Mouse (Mus musculus): ENCODE measurements around the gene Elp5. TPM values are rescaled to one million over a fixed set of nuclear protein-coding genes. Genes with fewer than 3 reads are reported as not detected.

Gene Elp5
- polyA plus RNA-seq (2014; fragmentation: Illumina TruSeq; extraction: RNeasy Lipid Tissue Mini Kit (QIAGEN cat#74804); ENCODE audit: insufficient read depth, low read depth, low replicate concordance): 40.7 TPM

GRCm38 (mm10) chr11:69982225-69982624 is at the start of gene Elp5:
Gene Elp5 (minus strand): TSS chr11:69982517.

GRCm38 (mm10) chr11:70016669-70017068 is 34.4 kb upstream of the Elp5 start, which contains the start of gene Dlg4:
Gene Dlg4 (plus strand): TSS chr11:70016942.

GRCm38 (mm10) chr11:70014880-70015558 is 32.7 kb upstream of the Elp5 start, which contains the start of gene Acadvl:
Gene Acadvl (minus strand): TSS chr11:70015411.

GRCm38 (mm10) chr11:70000396-70000898 is 18.1 kb upstream of the Elp5 start, which contains the start of gene Dvl2:
Gene Dvl2 (plus strand): TSS chr11:70000595.

GRCm38 (mm10) chr11:69995391-69995960 is 13.2 kb upstream of the Elp5 start, which contains the start of gene Phf23:
Gene Phf23 (plus strand): TSS chr11:69995777.

GRCm38 (mm10) chr11:69990850-69991691 is 8.8 kb upstream of the Elp5 start, which contains the start of gene Gabarap:
Gene Gabarap (plus strand): TSS chr11:69991143.

GRCm38 (mm10) chr11:69981141-69981762 is 1.1 kb downstream of the Elp5 start, which contains the start of gene Ctdnep1:
Gene Ctdnep1 (plus strand): TSS chr11:69981156.

GRCm38 (mm10) chr11:69964650-69965270 is 17.6 kb downstream of the Elp5 start, which contains the start of gene Cldn7:
Gene Cldn7 (plus strand): TSS chr11:69964779.

GRCm38 (mm10) chr11:69948066-69948762 is 34.1 kb downstream of the Elp5 start, which contains the start of gene Slc2a4:
Gene Slc2a4 (minus strand): TSS chr11:69948188.

GRCm38 (mm10) chr11:69935137-69935879 is 47.0 kb downstream of the Elp5 start, which contains the start of gene Ybx2:
Gene Ybx2 (plus strand): TSS chr11:69935796.

GRCm38 (mm10) chr11:69921114-69922011 is 61.0 kb downstream of the Elp5 start, which contains the start of gene Eif5a:
Gene Eif5a (minus strand): TSS chr11:69921958.

Other genes starting within 250 kb of the Elp5 start
- 16.2 TPM for gene Polr2a, start 223.9 kb downstream of the Elp5 start, polyA plus RNA-seq (2014; fragmentation: Illumina TruSeq; extraction: RNeasy Lipid Tissue Mini Kit (QIAGEN cat#74804); ENCODE audit: insufficient read depth, low read depth, low replicate concordance)
- 0.85 TPM for gene Slc35g3, start 220.5 kb downstream of the Elp5 start, polyA plus RNA-seq (2014; fragmentation: Illumina TruSeq; extraction: RNeasy Lipid Tissue Mini Kit (QIAGEN cat#74804); ENCODE audit: insufficient read depth, low read depth, low replicate concordance)
- 25.6 TPM for gene Zbtb4, start 216.6 kb downstream of the Elp5 start, polyA plus RNA-seq (2014; fragmentation: Illumina TruSeq; extraction: RNeasy Lipid Tissue Mini Kit (QIAGEN cat#74804); ENCODE audit: insufficient read depth, low read depth, low replicate concordance)
- 10.1 TPM for gene Chrnb1, start 186.6 kb downstream of the Elp5 start, polyA plus RNA-seq (2014; fragmentation: Illumina TruSeq; extraction: RNeasy Lipid Tissue Mini Kit (QIAGEN cat#74804); ENCODE audit: insufficient read depth, low read depth, low replicate concordance)
- 3.4 TPM for gene Fgf11, start 180.7 kb downstream of the Elp5 start, polyA plus RNA-seq (2014; fragmentation: Illumina TruSeq; extraction: RNeasy Lipid Tissue Mini Kit (QIAGEN cat#74804); ENCODE audit: insufficient read depth, low read depth, low replicate concordance)
- 4.9 TPM for gene Tmem102, start 176.9 kb downstream of the Elp5 start, polyA plus RNA-seq (2014; fragmentation: Illumina TruSeq; extraction: RNeasy Lipid Tissue Mini Kit (QIAGEN cat#74804); ENCODE audit: insufficient read depth, low read depth, low replicate concordance)
- not detected for gene Gm39566, start 167.2 kb downstream of the Elp5 start, polyA plus RNA-seq (2014; fragmentation: Illumina TruSeq; extraction: RNeasy Lipid Tissue Mini Kit (QIAGEN cat#74804); ENCODE audit: insufficient read depth, low read depth, low replicate concordance)
- gene Spem2, start 164.1 kb downstream of the Elp5 start, polyA plus RNA-seq (2014; fragmentation: Illumina TruSeq; extraction: RNeasy Lipid Tissue Mini Kit (QIAGEN cat#74804); ENCODE audit: insufficient read depth, low read depth, low replicate concordance): not detected
- not detected for gene Spem1, start 160.3 kb downstream of the Elp5 start, polyA plus RNA-seq (2014; fragmentation: Illumina TruSeq; extraction: RNeasy Lipid Tissue Mini Kit (QIAGEN cat#74804); ENCODE audit: insufficient read depth, low read depth, low replicate concordance)
- 5.3 TPM for gene Nlgn2, start 144.7 kb downstream of the Elp5 start, polyA plus RNA-seq (2014; fragmentation: Illumina TruSeq; extraction: RNeasy Lipid Tissue Mini Kit (QIAGEN cat#74804); ENCODE audit: insufficient read depth, low read depth, low replicate concordance)
- 375 TPM for gene Tmem256, start 144.0 kb downstream of the Elp5 start, polyA plus RNA-seq (2014; fragmentation: Illumina TruSeq; extraction: RNeasy Lipid Tissue Mini Kit (QIAGEN cat#74804); ENCODE audit: insufficient read depth, low read depth, low replicate concordance)
- gene Plscr3, start 136.1 kb downstream of the Elp5 start, polyA plus RNA-seq (2014; fragmentation: Illumina TruSeq; extraction: RNeasy Lipid Tissue Mini Kit (QIAGEN cat#74804); ENCODE audit: insufficient read depth, low read depth, low replicate concordance): 65.1 TPM
- gene Tnk1, start 123.8 kb downstream of the Elp5 start, polyA plus RNA-seq (2014; fragmentation: Illumina TruSeq; extraction: RNeasy Lipid Tissue Mini Kit (QIAGEN cat#74804); ENCODE audit: insufficient read depth, low read depth, low replicate concordance): 5.1 TPM
- not detected for gene Tmem95, start 104.5 kb downstream of the Elp5 start, polyA plus RNA-seq (2014; fragmentation: Illumina TruSeq; extraction: RNeasy Lipid Tissue Mini Kit (QIAGEN cat#74804); ENCODE audit: insufficient read depth, low read depth, low replicate concordance)
- 11.2 TPM for gene Kctd11, start 101.1 kb downstream of the Elp5 start, polyA plus RNA-seq (2014; fragmentation: Illumina TruSeq; extraction: RNeasy Lipid Tissue Mini Kit (QIAGEN cat#74804); ENCODE audit: insufficient read depth, low read depth, low replicate concordance)
- gene Acap1, start 87.0 kb downstream of the Elp5 start, polyA plus RNA-seq (2014; fragmentation: Illumina TruSeq; extraction: RNeasy Lipid Tissue Mini Kit (QIAGEN cat#74804); ENCODE audit: insufficient read depth, low read depth, low replicate concordance): 9.7 TPM
- gene 2810408A11Rik, start 81.5 kb downstream of the Elp5 start, polyA plus RNA-seq (2014; fragmentation: Illumina TruSeq; extraction: RNeasy Lipid Tissue Mini Kit (QIAGEN cat#74804); ENCODE audit: insufficient read depth, low read depth, low replicate concordance): 0.77 TPM
- 9.9 TPM for gene Neurl4, start 81.4 kb downstream of the Elp5 start, polyA plus RNA-seq (2014; fragmentation: Illumina TruSeq; extraction: RNeasy Lipid Tissue Mini Kit (QIAGEN cat#74804); ENCODE audit: insufficient read depth, low read depth, low replicate concordance)
- gene Gps2, start 68.6 kb downstream of the Elp5 start, polyA plus RNA-seq (2014; fragmentation: Illumina TruSeq; extraction: RNeasy Lipid Tissue Mini Kit (QIAGEN cat#74804); ENCODE audit: insufficient read depth, low read depth, low replicate concordance): 43.0 TPM
- gene Eif5a, start 60.6 kb downstream of the Elp5 start, polyA plus RNA-seq (2014; fragmentation: Illumina TruSeq; extraction: RNeasy Lipid Tissue Mini Kit (QIAGEN cat#74804); ENCODE audit: insufficient read depth, low read depth, low replicate concordance): 466 TPM
- gene Ybx2, start 46.7 kb downstream of the Elp5 start, polyA plus RNA-seq (2014; fragmentation: Illumina TruSeq; extraction: RNeasy Lipid Tissue Mini Kit (QIAGEN cat#74804); ENCODE audit: insufficient read depth, low read depth, low replicate concordance): 1.3 TPM
- gene Slc2a4, start 34.3 kb downstream of the Elp5 start, polyA plus RNA-seq (2014; fragmentation: Illumina TruSeq; extraction: RNeasy Lipid Tissue Mini Kit (QIAGEN cat#74804); ENCODE audit: insufficient read depth, low read depth, low replicate concordance): 8.1 TPM
- gene Cldn7, start 17.7 kb downstream of the Elp5 start, polyA plus RNA-seq (2014; fragmentation: Illumina TruSeq; extraction: RNeasy Lipid Tissue Mini Kit (QIAGEN cat#74804); ENCODE audit: insufficient read depth, low read depth, low replicate concordance): 60.8 TPM
- gene Ctdnep1, start 1.4 kb downstream of the Elp5 start, polyA plus RNA-seq (2014; fragmentation: Illumina TruSeq; extraction: RNeasy Lipid Tissue Mini Kit (QIAGEN cat#74804); ENCODE audit: insufficient read depth, low read depth, low replicate concordance): 86.4 TPM
- 466 TPM for gene Gabarap, start 8.6 kb upstream of the Elp5 start, polyA plus RNA-seq (2014; fragmentation: Illumina TruSeq; extraction: RNeasy Lipid Tissue Mini Kit (QIAGEN cat#74804); ENCODE audit: insufficient read depth, low read depth, low replicate concordance)
- 39.5 TPM for gene Phf23, start 13.3 kb upstream of the Elp5 start, polyA plus RNA-seq (2014; fragmentation: Illumina TruSeq; extraction: RNeasy Lipid Tissue Mini Kit (QIAGEN cat#74804); ENCODE audit: insufficient read depth, low read depth, low replicate concordance)
- 6.0 TPM for gene Dvl2, start 18.1 kb upstream of the Elp5 start, polyA plus RNA-seq (2014; fragmentation: Illumina TruSeq; extraction: RNeasy Lipid Tissue Mini Kit (QIAGEN cat#74804); ENCODE audit: insufficient read depth, low read depth, low replicate concordance)
- 82.7 TPM for gene Acadvl, start 32.9 kb upstream of the Elp5 start, polyA plus RNA-seq (2014; fragmentation: Illumina TruSeq; extraction: RNeasy Lipid Tissue Mini Kit (QIAGEN cat#74804); ENCODE audit: insufficient read depth, low read depth, low replicate concordance)
- 7.3 TPM for gene Dlg4, start 34.4 kb upstream of the Elp5 start, polyA plus RNA-seq (2014; fragmentation: Illumina TruSeq; extraction: RNeasy Lipid Tissue Mini Kit (QIAGEN cat#74804); ENCODE audit: insufficient read depth, low read depth, low replicate concordance)
- 13.1 TPM for gene Asgr1, start 71.6 kb upstream of the Elp5 start, polyA plus RNA-seq (2014; fragmentation: Illumina TruSeq; extraction: RNeasy Lipid Tissue Mini Kit (QIAGEN cat#74804); ENCODE audit: insufficient read depth, low read depth, low replicate concordance)
- gene Asgr2, start 110.1 kb upstream of the Elp5 start, polyA plus RNA-seq (2014; fragmentation: Illumina TruSeq; extraction: RNeasy Lipid Tissue Mini Kit (QIAGEN cat#74804); ENCODE audit: insufficient read depth, low read depth, low replicate concordance): 0.41 TPM
- gene Mgl2, start 147.8 kb upstream of the Elp5 start, polyA plus RNA-seq (2014; fragmentation: Illumina TruSeq; extraction: RNeasy Lipid Tissue Mini Kit (QIAGEN cat#74804); ENCODE audit: insufficient read depth, low read depth, low replicate concordance): 26.9 TPM
- 14.5 TPM for gene Clec10a, start 173.7 kb upstream of the Elp5 start, polyA plus RNA-seq (2014; fragmentation: Illumina TruSeq; extraction: RNeasy Lipid Tissue Mini Kit (QIAGEN cat#74804); ENCODE audit: insufficient read depth, low read depth, low replicate concordance)
- 54.5 TPM for gene Slc16a11, start 230.2 kb upstream of the Elp5 start, polyA plus RNA-seq (2014; fragmentation: Illumina TruSeq; extraction: RNeasy Lipid Tissue Mini Kit (QIAGEN cat#74804); ENCODE audit: insufficient read depth, low read depth, low replicate concordance)
- gene Slc16a13, start 238.5 kb upstream of the Elp5 start, polyA plus RNA-seq (2014; fragmentation: Illumina TruSeq; extraction: RNeasy Lipid Tissue Mini Kit (QIAGEN cat#74804); ENCODE audit: insufficient read depth, low read depth, low replicate concordance): 4.1 TPM
- gene Bcl6b, start 247.3 kb upstream of the Elp5 start, polyA plus RNA-seq (2014; fragmentation: Illumina TruSeq; extraction: RNeasy Lipid Tissue Mini Kit (QIAGEN cat#74804); ENCODE audit: insufficient read depth, low read depth, low replicate concordance): 15.8 TPM

Measured in lung, adult 10 weeks (tissue).